Mouse (Mus musculus): ENCODE data around the gene Olfr657. TPM values are rescaled to one million over a fixed set of nuclear protein-coding genes. Genes with fewer than 3 reads are reported as not detected.

Gene Olfr657
- not detected for polyA plus RNA-seq (2014; fragmentation: Illumina TruSeq; extraction: RNeasy Lipid Tissue Mini Kit (QIAGEN cat#74804); ENCODE audit: low read depth, low replicate concordance)

DNA sequence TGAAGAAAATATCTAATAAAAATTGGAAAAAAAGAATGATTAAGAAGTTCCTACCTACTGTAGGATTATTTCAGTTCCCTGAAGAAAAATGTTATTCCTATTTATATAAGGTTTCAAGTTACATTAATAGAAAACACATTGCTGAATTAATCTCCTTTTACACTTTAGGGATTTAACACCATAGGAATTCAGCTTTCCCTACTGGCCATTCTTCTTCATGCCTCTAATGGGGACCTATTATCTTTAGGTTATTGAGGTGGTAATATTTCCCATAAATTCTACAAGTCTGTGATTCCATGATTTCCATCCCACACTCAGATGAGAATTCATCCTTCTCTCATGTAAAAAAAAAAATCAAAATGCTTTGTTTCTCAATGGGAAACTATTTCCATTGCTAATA, at the start of gene Olfr657:
Gene Olfr657 (plus strand): TSS at position 301 of the 400 bp plus-strand sequence.

DNA sequence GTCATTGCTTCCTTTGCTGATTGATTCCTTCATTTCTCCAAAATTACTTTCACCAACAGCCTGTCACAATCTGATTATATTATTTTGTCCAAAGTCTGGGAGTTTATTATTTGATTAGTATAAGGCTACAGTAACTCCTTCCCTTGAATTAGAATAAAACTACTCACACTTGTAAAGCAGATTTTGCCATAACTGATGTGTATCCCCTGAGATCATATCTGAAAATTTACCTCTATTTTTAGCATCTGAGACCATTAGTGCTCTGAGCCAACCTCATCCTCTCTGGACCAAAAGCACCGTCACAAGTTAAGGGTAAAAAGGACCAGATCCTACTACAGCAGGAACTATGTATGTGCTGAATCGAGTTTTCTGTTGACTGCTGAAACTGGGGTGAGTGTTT, 47.6 kb upstream of the Olfr657 start, which contains the start of gene Olfr653:
Gene Olfr653 (plus strand): TSS at position 301 of the 400 bp plus-strand sequence.

DNA sequence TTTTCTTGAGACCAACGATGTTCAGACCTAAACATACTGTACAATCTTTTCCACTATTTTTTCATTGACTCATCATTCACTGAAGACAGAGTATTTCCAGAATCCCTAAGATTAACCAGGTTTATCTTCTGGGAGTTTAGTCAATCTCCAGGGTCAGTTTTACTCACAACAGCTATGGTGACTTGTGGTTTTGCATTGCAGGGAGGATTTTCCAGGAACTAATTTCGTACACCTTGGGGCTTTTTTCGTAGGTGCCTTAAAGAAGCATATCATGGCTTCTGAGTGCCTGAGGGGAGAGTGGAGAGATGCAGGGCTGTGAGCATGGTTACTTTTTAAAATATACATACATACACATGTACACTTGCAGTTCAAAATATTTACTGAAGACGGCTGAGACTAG, 37.9 kb upstream of the Olfr657 start, which contains the start of gene Olfr654:
Gene Olfr654 (plus strand): TSS at position 301 of the 400 bp plus-strand sequence.

GRCm38 (mm10) chr7:104601679-104602078, 22.9 kb upstream of the Olfr657 start, which contains the start of gene Olfr655:
Gene Olfr655 (minus strand): TSS chr7:104601779.

DNA sequence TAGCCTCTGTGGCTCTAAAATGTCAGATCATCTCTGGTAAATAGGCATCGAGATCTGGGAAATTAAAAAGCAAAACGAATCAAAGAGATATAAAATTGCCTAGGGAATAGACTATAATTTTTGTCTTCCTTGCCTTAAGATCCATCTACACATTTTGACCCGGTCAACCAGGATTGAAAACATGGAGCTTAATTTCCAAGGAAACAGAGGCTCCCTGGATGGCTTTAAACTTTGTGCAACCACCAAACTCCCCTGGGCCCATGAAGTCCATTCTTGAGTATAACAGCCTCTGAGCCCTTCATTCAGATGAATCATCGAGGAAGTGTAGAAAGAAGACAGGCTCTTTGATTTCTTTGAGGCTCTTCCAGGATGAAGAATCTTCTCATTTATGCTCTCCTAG, 10.9 kb upstream of the Olfr657 start, which contains the start of gene Olfr656:
Gene Olfr656 (plus strand): TSS at position 301 of the 400 bp plus-strand sequence.

DNA sequence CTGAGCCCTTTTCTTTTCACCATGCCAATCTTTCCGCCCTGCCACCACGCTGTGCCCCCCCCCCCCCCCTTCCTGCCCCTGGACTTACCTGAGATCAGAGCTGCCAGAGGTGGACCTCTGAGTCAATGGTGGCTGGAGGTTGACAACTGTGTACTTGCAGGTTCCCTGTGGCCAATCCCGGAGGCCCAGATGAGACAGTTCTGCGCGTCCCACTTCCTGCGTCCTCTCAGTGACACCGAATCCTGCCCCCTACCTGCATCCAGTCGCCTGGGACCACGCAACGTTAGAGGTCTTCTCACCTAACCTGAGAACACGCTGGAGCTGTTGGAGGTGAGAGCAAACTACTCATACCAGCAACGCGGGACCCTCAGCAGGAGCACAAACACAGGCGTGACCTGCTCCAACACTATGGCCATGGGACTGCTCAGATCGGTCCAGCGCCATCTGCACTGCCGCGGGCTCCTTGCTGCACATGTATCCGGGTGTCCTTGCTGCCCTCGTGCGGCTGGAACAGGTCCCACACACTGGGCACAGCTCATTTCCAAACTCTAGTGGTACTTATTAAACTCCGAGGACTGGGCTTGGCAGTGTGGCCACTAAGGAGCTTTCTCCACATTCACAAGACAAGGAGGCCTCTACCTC, 22.4 kb downstream of the Olfr657 start, which contains the start of gene Olfr658:
Gene Olfr658 (minus strand): TSS at position 465 of the 642 bp plus-strand sequence.

DNA sequence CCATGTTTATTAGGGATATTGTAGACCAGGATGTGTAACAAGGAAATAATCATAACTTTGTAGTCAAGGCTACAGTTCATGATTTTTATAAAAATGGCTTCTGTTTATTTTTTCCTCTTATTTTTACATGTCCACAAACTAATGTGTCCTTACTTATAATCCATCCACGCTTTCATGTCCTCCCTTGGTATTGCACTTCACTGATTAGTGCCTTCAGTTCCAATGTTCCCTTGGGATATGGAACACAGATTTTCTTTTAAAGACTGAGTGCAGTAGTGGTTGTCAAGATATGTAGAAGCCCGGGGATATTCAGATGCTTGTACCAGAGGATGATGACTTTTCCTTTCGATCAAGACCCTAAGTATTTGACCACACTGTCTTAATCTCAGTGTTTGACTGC, 41.9 kb downstream of the Olfr657 start, which contains the start of gene Olfr659:
Gene Olfr659 (plus strand): TSS at position 301 of the 400 bp plus-strand sequence.

DNA sequence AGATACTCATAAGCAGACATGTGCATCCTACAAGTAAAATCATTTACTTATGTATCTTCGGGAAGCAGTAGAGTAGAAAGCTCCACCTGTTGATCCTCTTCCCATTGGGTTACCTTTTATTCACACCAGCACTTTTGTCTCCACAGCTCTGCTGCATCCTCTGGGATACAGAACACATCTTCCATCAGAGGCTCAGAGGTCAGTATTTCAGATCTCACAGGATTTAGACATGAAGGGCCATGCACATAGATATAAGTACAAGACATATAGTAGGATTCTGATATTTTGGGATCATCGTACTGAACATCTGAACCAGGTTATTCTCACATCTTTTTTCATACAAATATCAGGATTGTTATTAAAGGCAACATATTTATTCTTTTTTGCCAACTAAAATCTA, 61.6 kb downstream of the Olfr657 start, which contains the start of gene Olfr661:
Gene Olfr661 (plus strand): TSS at position 301 of the 400 bp plus-strand sequence.

Other genes starting within 250 kb of the Olfr657 start
- gene Trim30c, start 224.0 kb upstream of the Olfr657 start, polyA plus RNA-seq (2014; fragmentation: Illumina TruSeq; extraction: RNeasy Lipid Tissue Mini Kit (QIAGEN cat#74804); ENCODE audit: low read depth, low replicate concordance) = not detected
- 6.7 TPM for gene Trim30a, start 159.6 kb upstream of the Olfr657 start, polyA plus RNA-seq (2014; fragmentation: Illumina TruSeq; extraction: RNeasy Lipid Tissue Mini Kit (QIAGEN cat#74804); ENCODE audit: low read depth, low replicate concordance)
- 2.1 TPM for gene Trim30d, start 116.9 kb upstream of the Olfr657 start, polyA plus RNA-seq (2014; fragmentation: Illumina TruSeq; extraction: RNeasy Lipid Tissue Mini Kit (QIAGEN cat#74804); ENCODE audit: low read depth, low replicate concordance)
- gene Olfr651, start 74.7 kb upstream of the Olfr657 start, polyA plus RNA-seq (2014; fragmentation: Illumina TruSeq; extraction: RNeasy Lipid Tissue Mini Kit (QIAGEN cat#74804); ENCODE audit: low read depth, low replicate concordance) = not detected
- not detected for gene Olfr652, start 63.9 kb upstream of the Olfr657 start, polyA plus RNA-seq (2014; fragmentation: Illumina TruSeq; extraction: RNeasy Lipid Tissue Mini Kit (QIAGEN cat#74804); ENCODE audit: low read depth, low replicate concordance)
- not detected for gene Olfr653, start 47.5 kb upstream of the Olfr657 start, polyA plus RNA-seq (2014; fragmentation: Illumina TruSeq; extraction: RNeasy Lipid Tissue Mini Kit (QIAGEN cat#74804); ENCODE audit: low read depth, low replicate concordance)
- not detected for gene Olfr654, start 37.8 kb upstream of the Olfr657 start, polyA plus RNA-seq (2014; fragmentation: Illumina TruSeq; extraction: RNeasy Lipid Tissue Mini Kit (QIAGEN cat#74804); ENCODE audit: low read depth, low replicate concordance)
- gene Olfr655, start 23.0 kb upstream of the Olfr657 start, polyA plus RNA-seq (2014; fragmentation: Illumina TruSeq; extraction: RNeasy Lipid Tissue Mini Kit (QIAGEN cat#74804); ENCODE audit: low read depth, low replicate concordance) = not detected
- gene Olfr656, start 10.8 kb upstream of the Olfr657 start, polyA plus RNA-seq (2014; fragmentation: Illumina TruSeq; extraction: RNeasy Lipid Tissue Mini Kit (QIAGEN cat#74804); ENCODE audit: low read depth, low replicate concordance) = not detected
- gene Olfr658, start 22.5 kb downstream of the Olfr657 start, polyA plus RNA-seq (2014; fragmentation: Illumina TruSeq; extraction: RNeasy Lipid Tissue Mini Kit (QIAGEN cat#74804); ENCODE audit: low read depth, low replicate concordance) = not detected
- not detected for gene Olfr659, start 42.0 kb downstream of the Olfr657 start, polyA plus RNA-seq (2014; fragmentation: Illumina TruSeq; extraction: RNeasy Lipid Tissue Mini Kit (QIAGEN cat#74804); ENCODE audit: low read depth, low replicate concordance)
- not detected for gene Olfr661, start 61.7 kb downstream of the Olfr657 start, polyA plus RNA-seq (2014; fragmentation: Illumina TruSeq; extraction: RNeasy Lipid Tissue Mini Kit (QIAGEN cat#74804); ENCODE audit: low read depth, low replicate concordance)
- gene Usp17le, start 152.7 kb downstream of the Olfr657 start, polyA plus RNA-seq (2014; fragmentation: Illumina TruSeq; extraction: RNeasy Lipid Tissue Mini Kit (QIAGEN cat#74804); ENCODE audit: low read depth, low replicate concordance) = not detected
- gene Usp17lb, start 217.8 kb downstream of the Olfr657 start, polyA plus RNA-seq (2014; fragmentation: Illumina TruSeq; extraction: RNeasy Lipid Tissue Mini Kit (QIAGEN cat#74804); ENCODE audit: low read depth, low replicate concordance) = not detected
- gene Usp17la, start 232.2 kb downstream of the Olfr657 start, polyA plus RNA-seq (2014; fragmentation: Illumina TruSeq; extraction: RNeasy Lipid Tissue Mini Kit (QIAGEN cat#74804); ENCODE audit: low read depth, low replicate concordance) = not detected